ENCODE assay signal across 8 mouse cellular contexts in genomic region chr17:66518877-66519553, GRCm38 (mm10). TPM values are rescaled to one million over a fixed set of nuclear protein-coding genes. Genes with fewer than 3 reads are reported as not detected.
DNase-seq lines count a peak whose midpoint lies in the region; ATAC-seq and TF ChIP-seq lines count a peak whose summit lies in the region.

No protein-coding gene starts in this region.

- peak; percentile 76 for ATAC-seq in hindbrain, embryonic 15.5 days (ENCODE audit: low FRiP score, low read depth)
- peak; percentile 54 for ATAC-seq in liver, embryonic 11.5 days (replicated peaks; ENCODE audit: low FRiP score)

- H3K79me2 ChIP-seq in myocyte (ENCODE audit: control insufficient read depth, insufficient read depth) = peaks cover 51% of the 10 kb centered on the region

- no peaks in the 10 kb centered on the region for H3K9me3 ChIP-seq in erythroblast, embryonic 14.5 days (ENCODE audit: control insufficient read depth, low read length)
- no peaks in the 10 kb centered on the region for H3K9me3 ChIP-seq in hindbrain, embryonic 15.5 days
- no peaks in the 10 kb centered on the region for H3K9me3 ChIP-seq in liver, embryonic 11.5 days (ENCODE audit: control insufficient read depth, low read length)

- TF ChIP-seq POLR2A in myocyte (IDR thresholded peaks at IDR 0.05; ENCODE audit: insufficient read length, low read depth) = no peak

- H3K36me3 ChIP-seq in erythroblast, embryonic 14.5 days (ENCODE audit: control insufficient read depth) = peaks cover 2% of the 10 kb centered on the region
- H3K36me3 ChIP-seq in hindbrain, embryonic 15.5 days = no peaks in the 10 kb centered on the region
- no peaks in the 10 kb centered on the region for H3K36me3 ChIP-seq in liver, embryonic 11.5 days (ENCODE audit: control insufficient read depth, insufficient read depth, low read length)
- no peaks in the 10 kb centered on the region for H3K36me3 ChIP-seq in myocyte (ENCODE audit: control insufficient read depth, insufficient read depth)

- H3K4me1 ChIP-seq in erythroblast, embryonic 14.5 days (ENCODE audit: control insufficient read depth) = peaks cover 26% of the 10 kb centered on the region
- peaks cover 29% of the 10 kb centered on the region for H3K4me1 ChIP-seq in hindbrain, embryonic 15.5 days (replicated peaks)
- no peaks in the 10 kb centered on the region; the same call in 1 of the 2 replicates for H3K4me1 ChIP-seq in liver, embryonic 11.5 days (replicated peaks; ENCODE audit: control insufficient read depth, insufficient read depth, low read length)

- DNase-seq in right cerebral cortex, adult 18-20 months = peak; percentile 30
- DNase-seq in right cerebral cortex, postnatal 25 days = no peak
- DNase-seq in adrenal gland, adult 18-20 months (ENCODE audit: low spot score in 2 of 2) = peak; percentile 35
- DNase-seq in liver, embryonic 11.5 days (ENCODE audit: low spot score) = peak; percentile 57
- DNase-seq in cerebellum, adult 9-10 months = no peak

- H3K27me3 ChIP-seq in erythroblast, embryonic 14.5 days (ENCODE audit: control insufficient read depth) = no peaks in the 10 kb centered on the region; the same call in 1 of the 2 replicates
- no peaks in the 10 kb centered on the region; the same call in 1 of the 2 replicates for H3K27me3 ChIP-seq in hindbrain, embryonic 15.5 days
- no peaks in the 10 kb centered on the region for H3K27me3 ChIP-seq in liver, embryonic 11.5 days (replicated peaks; ENCODE audit: control insufficient read depth, insufficient read depth, low read length)
- no peaks in the 10 kb centered on the region for H3K27me3 ChIP-seq in myocyte (ENCODE audit: control insufficient read depth, insufficient read depth, insufficient read length)

- peak overlapping the region; percentile 88 for H3K4me2 ChIP-seq in hindbrain, embryonic 15.5 days
- peak overlapping the region; percentile 73 for H3K4me2 ChIP-seq in liver, embryonic 11.5 days
- peak overlapping the region; percentile 72 for H3K4me2 ChIP-seq in myocyte (ENCODE audit: low read depth)

- H3K27ac ChIP-seq in hindbrain, embryonic 15.5 days (replicated peaks) = peak overlapping the region; percentile 82
- H3K27ac ChIP-seq in liver, embryonic 11.5 days (ENCODE audit: low read depth, low read length) = peak overlapping the region; percentile 22; the same call in 1 of the 2 replicates

- 1% methylated on average over 52 of the region's 57 CpGs for WGBS in hindbrain, embryonic 15.5 days
- under 1% methylated on average over 57 of the region's 57 CpGs for WGBS in liver, embryonic 11.5 days

- peak overlapping the region; percentile 99 for H3K9ac ChIP-seq in hindbrain, embryonic 15.5 days
- H3K9ac ChIP-seq in liver, embryonic 11.5 days (ENCODE audit: low read depth, low read length) = peak overlapping the region; percentile 93

- H3K4me3 ChIP-seq in erythroblast, embryonic 14.5 days (replicated peaks) = peak overlapping the region; percentile 95
- peak overlapping the region; percentile 99 for H3K4me3 ChIP-seq in hindbrain, embryonic 15.5 days
- H3K4me3 ChIP-seq in liver, embryonic 11.5 days (ENCODE audit: low read depth, low read length) = peak overlapping the region; percentile 92
- peak overlapping the region; percentile 78 for H3K4me3 ChIP-seq in myocyte

- peak overlapping the region; percentile 60 for H3ac ChIP-seq in myocyte (ENCODE audit: control insufficient read depth, insufficient read length)

TF ChIP-seq in myocyte, 11 proteins besides CTCF, POLR2A, EP300 and RAD21:
- TF ChIP-seq MYOG (IDR thresholded peaks at IDR 0.05; ENCODE audit: control insufficient read depth in 1 of 3, insufficient read depth in 1 of 3, insufficient read length in 2 of 3, low read depth in 2 of 3) (peak in 1 of 3 experiments; percentile 3), REST (IDR thresholded peaks at IDR 0.05; ENCODE audit: insufficient read depth, insufficient read length) (no peak)
TF ChIP-seq in myocyte: peak in this region for 1.

RNA-seq across cellular contexts. Expression of gene Rab12, which starts 0.5 kb away (rescaled TPM):
- 10 to 100 TPM; 74.9 to 83.1 TPM for total RNA-seq in adrenal gland, adult 18-20 months (2021)
- 0.09 and 0.53 TPM in 2 replicates for polyA plus RNA-seq in erythroblast, embryonic 14.5 days (2012)
- polyA plus RNA-seq in hindbrain, embryonic 15.5 days (2015; fragmentation: Nextera tagmentation; extraction: Ambion mirVana) = 78.4 and 86.9 TPM in 2 replicates
- 21.2 and 24.5 TPM in 2 replicates for polyA plus RNA-seq in liver, embryonic 11.5 days (2014; fragmentation: Nextera tagmentation; extraction: Ambion mirVana)
- polyA plus RNA-seq in myocyte (2012; fragmentation: generic; extraction: Trizol) = 46.9 TPM

Comparison
In these comparisons a context has a peak if more than half of its experiments do, and no peak if none do; other contexts are left out.
1. DNase-seq: peak in right cerebral cortex, adult 18-20 months (single experiment), adrenal gland, adult 18-20 months (2 of 2) and liver, embryonic 11.5 days (single experiment); none in right cerebral cortex, postnatal 25 days (single experiment) and cerebellum, adult 9-10 months (single experiment).
2. RNA of gene Rab12, which starts 0.5 kb away (polyA plus RNA-seq): 78.4 to 86.9 TPM in hindbrain, embryonic 15.5 days, 46.9 TPM in myocyte (single experiment) and 21.2 to 24.5 TPM in liver, embryonic 11.5 days; 0.09 to 0.53 TPM in erythroblast, embryonic 14.5 days; every median in the first group is over 10 times any median in the second.
3. Peak in every context shown above with its lines, with median percentiles within 50 percentile points of each other: H3K4me3 ChIP-seq and H3K4me2 ChIP-seq.